ENCODE assay signal across 18 mouse cellular contexts in the genomic region with DNA sequence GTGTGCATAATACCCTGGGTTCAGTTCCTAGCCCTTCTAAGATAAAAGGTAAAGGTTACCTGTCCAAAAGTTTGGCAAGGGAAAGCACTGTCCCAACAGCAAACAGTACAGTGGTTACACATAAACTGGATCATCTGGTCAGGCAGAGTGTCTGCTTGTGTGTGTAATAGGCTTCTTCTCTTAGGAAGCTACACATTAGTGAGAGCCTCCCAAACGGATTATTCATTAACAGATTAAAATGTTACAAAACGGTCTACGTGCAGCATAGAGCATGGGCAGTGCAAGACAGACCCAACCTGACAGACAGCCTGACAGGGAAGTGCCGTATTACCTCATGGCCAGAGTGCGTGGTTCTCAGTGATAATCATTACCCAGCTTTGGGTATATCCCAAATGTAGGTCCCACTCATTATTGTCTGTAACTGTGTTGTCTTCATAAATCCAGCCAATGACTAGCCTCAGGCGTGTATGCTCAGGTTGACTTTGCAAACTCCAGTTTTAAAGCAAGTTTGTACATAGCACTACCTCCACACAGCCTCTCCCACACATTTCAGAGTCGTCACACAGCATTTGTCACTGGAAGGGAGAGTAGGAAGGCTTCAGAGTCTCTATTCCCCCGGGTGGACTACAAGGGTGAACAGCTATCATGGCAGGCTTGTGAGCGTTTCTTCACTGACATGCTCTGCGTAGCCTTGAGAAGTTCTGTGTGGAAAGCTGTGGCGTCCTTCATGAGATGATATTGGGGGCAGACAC. TPM values are rescaled to one million over a fixed set of nuclear protein-coding genes. Genes with fewer than 3 reads are reported as not detected.
A peak's percentile ranks its signal among the peaks of the same experiment; 100 is the strongest.
DNase-seq lines count a peak whose midpoint lies in the region; ATAC-seq lines count a peak whose summit lies in the region.
"Had no signal": no experiment of that assay in that cellular context is flagged by ENCODE, and none has a peak within 500 bp of the region (broad histone marks: within the 10 kb centered on the region; RNA-seq: fewer than 3 reads in every experiment).

No protein-coding gene starts in this region.

- no peak overlapping the region for H3K9ac ChIP-seq in liver, embryonic 16.5 days (ENCODE audit: low read depth, low read length)
- H3K9ac ChIP-seq: hindbrain, embryonic 15.5 days; limb, embryonic 13.5 days had no signal

- WGBS in liver, embryonic 16.5 days (ENCODE audit: insufficient replicate concordance), result 60% methylated on average over 11 of the region's 11 CpGs

- no peak overlapping the region for H3K4me3 ChIP-seq in liver, embryonic 16.5 days (ENCODE audit: low read depth, low read length)
- H3K4me3 ChIP-seq: hindbrain, embryonic 15.5 days; limb, embryonic 13.5 days had no signal

- no peaks in the 10 kb centered on the region for H3K9me3 ChIP-seq in liver, embryonic 16.5 days (replicated peaks; ENCODE audit: control insufficient read depth, low read length)
- H3K9me3 ChIP-seq: hindbrain, embryonic 15.5 days; limb, embryonic 13.5 days had no signal

- H3K4me1 ChIP-seq in liver, embryonic 16.5 days (ENCODE audit: control insufficient read depth, low read depth, low read length), result peaks cover 19% of the 10 kb centered on the region
- H3K4me1 ChIP-seq: hindbrain, embryonic 15.5 days; limb, embryonic 13.5 days had no signal

- H3K4me2 ChIP-seq in liver, embryonic 16.5 days (ENCODE audit: low read depth, low read length), result no peak overlapping the region
- H3K4me2 ChIP-seq: heart, embryonic 11.5 days; hindbrain, embryonic 15.5 days; limb, embryonic 13.5 days; midbrain, embryonic 11.5 days had no signal

- H3K27ac ChIP-seq in liver, embryonic 16.5 days (ENCODE audit: low read length), result peak overlapping the region; percentile 82
- H3K27ac ChIP-seq: hindbrain, embryonic 15.5 days; limb, embryonic 13.5 days had no signal

- H3K36me3 ChIP-seq in liver, embryonic 16.5 days (ENCODE audit: control insufficient read depth, insufficient read depth), result peaks cover 16% of the 10 kb centered on the region

- peak; percentile 98 for DNase-seq in fat pad, adult 2 months (ENCODE audit: extremely low read depth, low read depth, low spot score)
- peak; percentile 83 for DNase-seq in kidney, adult 11 months
- DNase-seq in kidney, postnatal 10 days, result peak; percentile 29
- no peak for DNase-seq in thymus, postnatal 36 days
- no peak for DNase-seq in heart, adult 11 months
- DNase-seq in spleen, postnatal 10 days (ENCODE audit: low spot score in 2 of 2), result no peak
- DNase-seq in ovary, adult 18-20 months (ENCODE audit: low spot score), result no peak
- DNase-seq: cerebellum, adult 2 months; gastrocnemius, postnatal 14 days; lung, postnatal 36 days; right cerebral cortex, adult 18-20 months; thymus, adult 18-20 months had no signal

- ATAC-seq in liver, embryonic 16.5 days (ENCODE audit: low read depth), result peak; percentile 92

- no peaks in the 10 kb centered on the region for H3K27me3 ChIP-seq in liver, embryonic 16.5 days (ENCODE audit: control insufficient read depth, insufficient read depth, low read depth, low read length)
- H3K27me3 ChIP-seq: hindbrain, embryonic 15.5 days; limb, embryonic 13.5 days had no signal

RNA-seq across cellular contexts. Expression of a gene that starts 12.5 kb away (rescaled TPM):
- 4.8 and 6.6 TPM in 2 replicates for polyA plus RNA-seq in liver, embryonic 16.5 days (2015; fragmentation: Nextera tagmentation; extraction: Ambion mirVana)

RNA-seq across cellular contexts. Expression of a gene that starts 12.6 kb away (rescaled TPM):
- 6.4 and 6.9 TPM in 2 replicates for polyA plus RNA-seq in liver, embryonic 16.5 days (2015; fragmentation: Nextera tagmentation; extraction: Ambion mirVana)
- polyA plus RNA-seq: C2C12 had no signal

RNA-seq across cellular contexts. Expression of a gene that starts 18.0 kb away (rescaled TPM):
- polyA plus RNA-seq in liver, embryonic 16.5 days (2015; fragmentation: Nextera tagmentation; extraction: Ambion mirVana), result 22.4 and 23.5 TPM in 2 replicates

RNA-seq across cellular contexts. Expression of a gene that starts 28.1 kb away (rescaled TPM):
- polyA plus RNA-seq in liver, embryonic 16.5 days (2015; fragmentation: Nextera tagmentation; extraction: Ambion mirVana), result 154 and 164 TPM in 2 replicates

Comparison
In these comparisons a context has a peak if more than half of its experiments do, and no peak if none do; other contexts are left out.
1. DNase-seq: peak in fat pad, adult 2 months (single experiment), kidney, adult 11 months (single experiment) and kidney, postnatal 10 days (single experiment); none in thymus, postnatal 36 days (0 of 2), heart, adult 11 months (single experiment), spleen, postnatal 10 days (0 of 2) and ovary, adult 18-20 months (single experiment).